Mouse (Mus musculus) lung, adult 2 months (tissue): ENCODE measurements around the gene Rpa2.

Experiments used
- CTCF ChIP-seq: fragments of 200-500 bp; IDR thresholded peaks from 2 replicates; pipeline ENCODE4 v1.5.1; 2011; ENCODE audit warnings: mild to moderate bottlenecking, low read length, control low read depth; ENCODE audit not compliant: insufficient read depth
- POLR2A ChIP-seq: fragments of 200-500 bp; IDR thresholded peaks from 2 replicates; pipeline ENCODE4 v1.6.1; 2011; ENCODE audit warnings: low read depth, mild to moderate bottlenecking, control low read depth, low read length, borderline replicate concordance; ENCODE audit errors: extremely low read depth

- TF ChIP-seq CTCF (no peak), POLR2A (no peak)
Observed at GRCm38 (mm10) chr4:132760296-132760695, 7.8 kb upstream of the Rpa2 start.
